Mouse (Mus musculus): ENCODE measurements around the gene Vwa7.

DNA sequence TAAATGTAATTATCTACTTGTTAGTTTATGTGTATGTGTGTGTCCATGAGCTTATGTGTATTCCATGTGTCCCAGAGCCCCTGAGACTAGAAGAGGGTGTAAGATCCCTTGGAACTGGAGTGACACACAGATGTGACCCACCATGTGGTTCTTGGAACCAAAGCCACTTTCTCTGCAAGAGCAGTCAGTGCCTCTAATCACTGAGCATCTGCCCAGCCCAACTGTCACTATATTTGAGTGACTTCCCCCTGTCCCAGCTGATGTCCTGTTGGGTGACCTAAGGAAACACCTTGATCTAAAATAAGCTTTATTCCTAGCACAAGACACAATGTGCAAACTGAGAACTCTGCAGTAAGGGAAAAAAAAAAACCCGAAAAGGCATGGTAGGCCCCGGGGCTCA, 11.9 kb downstream of the Vwa7 start:
- TF ChIP-seq POLR2AphosphoS2 (IDR thresholded peaks at IDR 0.05; ENCODE audit: insufficient read length, low read depth) (no peak), POLR2A (IDR thresholded peaks at IDR 0.05; ENCODE audit: insufficient read length, low read depth) (no peak), TCF12 (IDR thresholded peaks at IDR 0.05; ENCODE audit: insufficient read depth, poor library complexity, severe bottlenecking) (no peak), MYOD1 (IDR thresholded peaks at IDR 0.05; ENCODE audit: control insufficient read depth in 1 of 3, insufficient read length in 2 of 3, low read depth in 2 of 3) (no peak), MAX (IDR thresholded peaks at IDR 0.05; ENCODE audit: low read depth) (no peak), REST (IDR thresholded peaks at IDR 0.05; ENCODE audit: insufficient read depth, insufficient read length) (no peak), USF1 (IDR thresholded peaks at IDR 0.05; ENCODE audit: low read depth) (no peak), E2F4 (IDR thresholded peaks at IDR 0.05; ENCODE audit: insufficient read depth) (no peak), TCF3 (IDR thresholded peaks at IDR 0.05; ENCODE audit: insufficient read length, low read depth) (no peak), CEBPB (IDR thresholded peaks at IDR 0.05; ENCODE audit: insufficient read depth, poor library complexity, severe bottlenecking) (no peak), MYOG (IDR thresholded peaks at IDR 0.05; ENCODE audit: control insufficient read depth in 1 of 3, insufficient read depth in 1 of 3, insufficient read length in 2 of 3, low read depth in 2 of 3) (no peak)

Measured in myocyte (in vitro differentiated cells).